Mouse (Mus musculus) limb, embryonic 15.5 days (tissue): Measurements from ENCODE around the gene Il3. TPM values are rescaled to one million over a fixed set of nuclear protein-coding genes. Genes with fewer than 3 reads are reported as not detected.

Source experiments
- ATAC-seq: fragments of 200-750 bp; cut with Nextera tagmentation; 2 replicates; pipeline ENCODE4 v1.8.0; 2017; ENCODE audit warnings: low read depth, moderate TSS enrichment; ENCODE audit not compliant: insufficient number of reproducible peaks, low FRiP score, low TSS enrichment
- H3K27ac ChIP-seq: fragments of 300-500 bp; sonication (generic); 2 replicates; pipeline ENCODE4 v1.5.1; 2015; ENCODE audit warnings: moderate library complexity, mild to moderate bottlenecking, inconsistent platforms
- H3K27me3 ChIP-seq: fragments of 300-500 bp; sonication (generic); 2 replicates; pipeline ENCODE4 v1.6.1; 2015; ENCODE audit warnings: inconsistent platforms
- H3K36me3 ChIP-seq: fragments of 300-500 bp; sonication (generic); 2 replicates; pipeline ENCODE4 v1.6.1; 2015; ENCODE audit warnings: inconsistent platforms
- H3K4me1 ChIP-seq: fragments of 300-500 bp; sonication (generic); 2 replicates; pipeline ENCODE4 v1.6.1; 2015; ENCODE audit warnings: inconsistent platforms
- H3K4me2 ChIP-seq: fragments of 300-500 bp; sonication (generic); 2 replicates; pipeline ENCODE4 v1.6.1; 2015; ENCODE audit warnings: mild to moderate bottlenecking, inconsistent platforms
- H3K4me3 ChIP-seq: fragments of 300-500 bp; sonication (generic); 2 replicates; pipeline ENCODE4 v1.5.1; 2015; ENCODE audit warnings: mild to moderate bottlenecking, inconsistent platforms
- H3K9ac ChIP-seq: fragments of 300-500 bp; sonication (generic); 2 replicates; pipeline ENCODE4 v1.6.1; 2015; ENCODE audit warnings: inconsistent platforms
- H3K9me3 ChIP-seq: fragments of 300-500 bp; sonication (generic); 2 replicates; pipeline ENCODE4 v1.6.1; 2016; ENCODE audit warnings: inconsistent platforms
- WGBS: fragments of 180-500 bp; shearing (Covaris S2); methylation state at CpG from one replicate; pipeline ENCODE4 v1.1.7; 2015; 5-methylcytosine and 5-hydroxymethylcytosine counted together
- polyA plus RNA-seq: library from polyadenylated mRNA; unstranded; fragments of >200 nt; fragmentation: Nextera tagmentation; extraction: Ambion mirVana; gene quantifications from 2 replicates; pipeline ENCODE4 v1.2.1, GENCODE M21; 2015

Gene Il3
- polyA plus RNA-seq, 1 experiment from 2014 or later, result not detected

DNA sequence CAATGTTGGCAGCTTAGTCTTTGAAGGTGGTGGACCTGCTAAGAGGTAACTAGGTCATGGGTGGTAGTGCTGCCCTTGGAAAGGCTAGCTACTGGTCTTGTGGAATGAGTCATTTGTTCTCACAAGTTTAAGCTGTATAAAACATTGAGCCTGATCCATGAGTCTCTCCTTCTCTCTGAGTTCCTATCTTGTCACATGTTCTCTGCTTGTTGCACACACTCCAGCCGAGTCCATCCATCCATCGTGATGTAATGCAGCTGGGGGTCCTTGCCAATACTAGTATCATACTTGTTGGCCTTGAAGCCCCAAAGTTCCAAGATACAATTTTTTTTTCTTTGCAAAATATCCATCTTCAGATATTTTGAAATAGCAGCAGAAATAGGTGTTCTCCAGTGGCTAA lies 39.6 kb downstream of the Il3 start:
- Histone ChIP-seq H3K4me1 (no peaks in the 10 kb centered on the region), H3K4me3 (no peak overlapping the region), H3K4me2 (no peak overlapping the region), H3K27ac (no peak overlapping the region), H3K9ac (no peak overlapping the region), H3K9me3 (no peaks in the 10 kb centered on the region), H3K27me3 (no peaks in the 10 kb centered on the region), H3K36me3 (no peaks in the 10 kb centered on the region)
- no peak for ATAC-seq
- WGBS, result 83% methylated on average over 2 of the region's 2 CpGs

- 85% methylated on average over 5 of the region's 5 CpGs for WGBS
- H3K4me2 ChIP-seq, result no peak overlapping the region
Observed at GRCm38 (mm10) chr11:54224475-54224986, 42.5 kb downstream of the Il3 start.

GRCm38 (mm10) chr11:54223637-54224474 lies 43.2 kb downstream of the Il3 start:
- 81% methylated on average over 9 of the region's 9 CpGs for WGBS
- Histone ChIP-seq H3K4me1 (no peaks in the 10 kb centered on the region), H3K27me3 (no peaks in the 10 kb centered on the region), H3K9me3 (no peaks in the 10 kb centered on the region), H3K36me3 (no peaks in the 10 kb centered on the region), H3K4me2 (no peak overlapping the region), H3K27ac (no peak overlapping the region), H3K4me3 (no peak overlapping the region), H3K9ac (no peak overlapping the region)
- ATAC-seq, result no peak

More at GRCm38 (mm10) chr11:54224475-54224986, 42.5 kb downstream of the Il3 start:
- Histone ChIP-seq H3K9ac (no peak overlapping the region), H3K9me3 (no peaks in the 10 kb centered on the region), H3K27me3 (no peaks in the 10 kb centered on the region), H3K27ac (no peak overlapping the region), H3K36me3 (no peaks in the 10 kb centered on the region), H3K4me3 (no peak overlapping the region), H3K4me1 (no peaks in the 10 kb centered on the region)
- no peak for ATAC-seq

- WGBS, result 33% methylated on average over 6 of the region's 6 CpGs
- Histone ChIP-seq H3K27ac (no peak overlapping the region), H3K9me3 (no peaks in the 10 kb centered on the region), H3K4me2 (no peak overlapping the region), H3K27me3 (no peaks in the 10 kb centered on the region), H3K36me3 (no peaks in the 10 kb centered on the region), H3K9ac (no peak overlapping the region), H3K4me3 (no peak overlapping the region), H3K4me1 (no peaks in the 10 kb centered on the region)
- no peak for ATAC-seq
Observed at GRCm38 (mm10) chr11:54219903-54220740, 47.0 kb downstream of the Il3 start.

DNA sequence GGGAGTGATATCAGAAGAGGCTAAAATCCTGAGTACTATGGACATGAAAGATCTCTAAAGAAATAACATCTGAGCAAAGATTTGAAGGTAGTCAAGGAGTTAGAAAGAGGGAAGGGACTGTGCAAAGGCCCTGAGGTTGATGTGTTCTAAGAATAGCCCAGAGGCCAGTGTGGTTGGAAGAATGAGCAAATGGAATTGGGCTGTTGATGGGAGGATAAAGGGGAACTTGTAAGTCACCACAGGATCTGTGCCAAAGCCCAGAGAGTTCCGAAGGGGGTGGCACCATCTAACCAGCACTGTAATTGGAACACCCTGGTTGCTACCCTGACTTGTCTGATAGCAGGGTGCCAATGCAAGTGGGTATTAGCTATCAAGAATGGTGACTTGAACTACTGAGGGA lies 47.9 kb downstream of the Il3 start:
- Histone ChIP-seq H3K4me2 (no peak overlapping the region), H3K9ac (no peak overlapping the region), H3K27me3 (no peaks in the 10 kb centered on the region), H3K4me3 (no peak overlapping the region), H3K27ac (no peak overlapping the region), H3K4me1 (peaks cover 6% of the 10 kb centered on the region; the same call in 1 of the 2 replicates), H3K36me3 (no peaks in the 10 kb centered on the region), H3K9me3 (no peaks in the 10 kb centered on the region)
- 85% methylated on average over 1 of the region's 1 CpGs for WGBS
- no peak for ATAC-seq

GRCm38 (mm10) chr11:54217384-54217783 lies 49.7 kb downstream of the Il3 start:
- Histone ChIP-seq H3K36me3 (no peaks in the 10 kb centered on the region), H3K4me2 (no peak overlapping the region), H3K4me3 (no peak overlapping the region), H3K27ac (no peak overlapping the region), H3K9ac (no peak overlapping the region), H3K9me3 (no peaks in the 10 kb centered on the region), H3K27me3 (no peaks in the 10 kb centered on the region), H3K4me1 (peaks cover 6% of the 10 kb centered on the region; the same call in 1 of the 2 replicates)
- 64% methylated on average over 7 of the region's 7 CpGs for WGBS
- no peak for ATAC-seq

DNA sequence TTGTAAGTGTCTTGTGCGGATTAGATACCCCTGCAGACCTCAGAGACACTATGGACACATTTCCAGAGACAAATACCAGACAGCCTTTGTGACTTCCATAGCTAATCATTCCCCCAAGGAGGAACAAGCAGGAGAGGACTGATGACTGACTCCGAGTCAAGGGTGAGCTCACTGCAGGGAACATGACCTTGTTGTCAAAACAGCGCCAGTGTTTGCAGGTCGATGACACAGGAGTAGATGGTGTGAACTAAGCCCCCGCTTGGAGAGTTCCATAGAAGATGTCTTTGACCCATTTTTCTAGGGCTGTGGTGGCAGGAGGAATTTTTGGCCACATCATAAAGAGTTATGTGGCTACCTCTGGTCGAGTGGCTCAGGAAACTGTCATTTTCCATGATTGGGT lies 51.0 kb downstream of the Il3 start:
- Histone ChIP-seq H3K4me1 (peaks cover 6% of the 10 kb centered on the region; the same call in 1 of the 2 replicates), H3K36me3 (no peaks in the 10 kb centered on the region), H3K27ac (no peak overlapping the region), H3K4me2 (no peak overlapping the region), H3K27me3 (no peaks in the 10 kb centered on the region), H3K9me3 (no peaks in the 10 kb centered on the region), H3K9ac (no peak overlapping the region), H3K4me3 (no peak overlapping the region)
- no peak for ATAC-seq
- 78% methylated on average over 6 of the region's 6 CpGs for WGBS

Other genes with a start within 250 kb of the Il3 start
- gene Slc22a4, start 239.2 kb downstream of the Il3 start, polyA plus RNA-seq, result 6.9 and 7.9 TPM in 2 replicates
- gene Pdlim4, start 198.3 kb downstream of the Il3 start, polyA plus RNA-seq, result 125 and 136 TPM in 2 replicates
- 132 and 149 TPM in 2 replicates for gene P4ha2, start 167.2 kb downstream of the Il3 start, polyA plus RNA-seq
- gene Csf2, start 17.6 kb downstream of the Il3 start, polyA plus RNA-seq, result not detected in 2 replicates
- 0.52 and 0.93 TPM in 2 replicates for gene Acsl6, start 36.5 kb upstream of the Il3 start, polyA plus RNA-seq
- not detected in 2 replicates for gene Meikin, start 103.4 kb upstream of the Il3 start, polyA plus RNA-seq
- 10.3 and 11.3 TPM in 2 replicates for gene Fnip1, start 170.9 kb upstream of the Il3 start, polyA plus RNA-seq